Mouse (Mus musculus) thymus, postnatal 36 days (tissue): Measurements from ENCODE around the gene Dis3l2.
A peak's percentile ranks its signal among the peaks of the same experiment; 100 is the strongest.

ENCODE experiments used
- DNase-seq, 2 experiments: peaks; one replicate each; pipeline ENCODE4 v3.0.0; 2022; ENCODE audit warnings: mixed read lengths in 2 of 2

Gene Dis3l2

DNA sequence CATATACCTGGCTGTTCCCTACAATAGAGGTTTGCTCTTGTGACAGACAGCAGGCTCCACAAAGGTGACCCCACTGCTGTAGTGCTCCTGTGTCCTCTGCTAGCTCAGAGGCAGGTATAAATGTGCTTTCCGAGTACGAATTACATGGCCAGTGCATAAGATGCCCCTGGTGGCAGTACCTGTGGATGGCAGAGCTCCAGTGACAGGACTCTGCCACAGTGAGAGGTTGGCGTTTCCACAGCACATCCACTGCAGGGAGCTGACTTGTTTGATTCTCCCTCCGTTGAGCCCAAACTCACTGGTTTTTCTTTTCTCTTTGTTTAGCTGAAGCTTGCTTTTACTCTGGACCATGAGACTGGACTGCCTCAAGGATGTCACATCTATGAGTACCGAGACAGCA is 317.1 kb downstream of the Dis3l2 start:
- DNase-seq: no peak

GRCm38 (mm10) chr1:87021584-87021983 is 318.0 kb downstream of the Dis3l2 start:
- no peak for DNase-seq

DNA sequence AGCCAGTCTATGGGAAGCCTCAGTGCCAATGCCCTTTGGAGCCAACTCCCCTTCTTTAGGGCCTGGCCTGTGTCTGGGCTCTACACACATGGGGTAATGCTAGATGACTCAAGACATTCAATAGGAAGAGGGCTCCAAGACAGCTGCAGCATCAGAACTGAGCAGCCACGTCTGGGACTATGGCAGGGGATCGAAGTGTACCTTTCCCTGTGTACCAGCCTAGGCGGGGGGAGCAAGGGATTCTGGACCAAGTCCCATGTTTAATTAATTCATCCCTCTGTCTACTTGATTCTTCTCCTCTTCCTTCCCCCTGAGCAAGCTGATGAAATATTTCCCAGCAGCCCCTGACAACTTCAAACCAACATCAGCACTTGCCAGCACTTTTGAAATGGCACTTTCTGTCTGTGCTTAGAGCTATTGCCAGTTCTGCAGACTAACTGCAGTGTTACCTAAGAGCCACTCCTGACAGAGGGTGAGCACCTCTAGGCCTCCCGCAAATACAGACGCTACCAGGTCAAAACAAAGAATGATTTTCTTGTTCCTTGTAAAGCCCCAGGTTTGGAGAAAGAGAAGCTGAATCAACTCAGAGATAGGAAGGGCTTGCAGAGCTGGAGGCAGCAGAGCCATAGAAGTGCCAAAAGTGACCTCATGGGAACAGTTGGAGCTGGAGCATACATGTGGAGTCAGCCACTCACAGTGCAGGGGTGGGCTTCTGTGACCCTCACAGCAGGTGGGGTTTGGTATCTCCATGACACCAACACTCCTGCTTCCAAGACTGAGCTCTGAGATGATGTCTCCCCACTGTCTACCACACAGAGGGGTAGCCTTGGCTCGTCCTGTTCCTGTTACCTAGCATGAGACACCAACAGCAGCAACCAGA is 319.9 kb downstream of the Dis3l2 start:
- DNase-seq: no peak

DNA sequence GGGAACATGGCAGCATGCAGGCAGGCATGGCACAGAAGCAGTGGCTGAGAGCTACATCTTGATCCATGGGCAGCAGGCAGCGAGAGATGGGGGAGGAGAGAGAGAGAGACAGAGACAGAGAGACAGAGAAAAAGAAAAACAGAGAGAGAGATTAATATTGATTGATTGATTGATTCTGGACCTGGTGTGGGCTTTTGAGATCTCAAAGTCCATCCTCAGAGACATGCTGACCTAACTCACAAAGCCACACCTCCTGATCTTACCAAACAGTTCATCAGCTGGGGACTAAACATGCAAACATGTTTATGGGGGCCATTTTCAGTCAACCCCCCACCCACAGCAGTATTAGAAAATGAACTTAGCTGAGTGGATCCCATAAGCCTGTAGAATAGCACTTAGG is 321.4 kb downstream of the Dis3l2 start:
- DNase-seq: no peak

DNA sequence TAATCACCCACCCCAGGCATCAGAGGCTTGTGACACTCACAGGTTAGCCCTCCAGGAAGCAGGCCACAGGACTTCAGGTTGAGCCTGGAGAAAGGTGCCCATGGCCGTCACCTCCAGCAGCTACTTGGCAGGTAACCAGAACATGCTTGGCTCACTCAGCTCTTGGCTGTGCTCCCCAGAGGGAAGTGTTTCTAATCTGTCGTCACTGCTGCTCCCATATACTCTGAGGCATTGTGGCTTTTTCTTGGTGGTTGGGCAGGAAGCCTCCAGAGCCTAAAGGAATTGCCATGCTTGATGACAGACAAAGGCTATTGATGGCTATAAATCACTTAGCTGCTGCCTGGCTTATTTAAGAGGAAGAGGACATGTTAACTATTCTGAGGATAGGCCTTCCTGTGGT is 325.2 kb downstream of the Dis3l2 start:
- no peak for DNase-seq

DNA sequence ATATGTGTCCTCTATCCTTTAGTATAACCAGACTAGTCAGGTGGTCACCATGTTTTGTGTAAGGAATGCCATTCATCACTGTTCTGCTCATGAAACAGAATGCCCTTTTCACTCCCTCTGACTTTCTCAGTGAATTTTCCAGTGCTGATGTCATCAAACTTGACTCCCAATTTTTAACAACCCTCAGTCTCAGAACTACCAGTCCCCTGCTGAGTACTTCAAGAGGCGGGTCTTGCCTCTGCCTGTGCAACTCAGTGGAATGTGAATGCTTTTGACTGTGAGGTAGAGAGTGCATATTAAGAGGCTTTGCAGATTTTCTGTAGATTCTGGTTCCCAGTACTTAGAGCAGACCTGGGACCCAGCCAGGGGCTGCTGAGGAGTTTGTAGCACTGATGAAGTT is 327.0 kb downstream of the Dis3l2 start:
- DNase-seq: no peak

- DNase-seq: no peak
These were observed 328.9 kb downstream of the Dis3l2 start for GRCm38 (mm10) chr1:87032466-87032865.

- no peak for DNase-seq
These were observed 332.0 kb downstream of the Dis3l2 start for GRCm38 (mm10) chr1:87035532-87036161.

DNA sequence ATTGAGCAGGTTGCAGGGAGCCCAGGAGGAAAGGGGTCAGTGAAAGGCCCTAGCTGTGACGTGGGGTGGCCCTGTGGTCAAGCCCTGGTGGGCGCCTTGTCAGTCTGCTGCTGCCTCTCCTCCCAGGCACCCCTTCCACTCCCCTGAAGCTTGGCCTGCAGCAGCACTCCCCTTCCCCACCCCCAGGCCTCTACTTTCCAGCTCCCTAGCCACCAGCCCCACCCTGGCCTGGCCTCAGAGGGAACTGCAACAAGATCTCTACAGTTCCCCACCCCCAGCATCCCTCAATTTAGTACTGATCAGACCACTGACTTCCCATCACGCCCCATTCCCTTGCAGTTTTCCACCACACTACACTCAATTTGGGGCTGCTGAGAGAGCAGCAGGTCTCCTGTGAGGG is 332.7 kb downstream of the Dis3l2 start:
- no peak for DNase-seq

DNA sequence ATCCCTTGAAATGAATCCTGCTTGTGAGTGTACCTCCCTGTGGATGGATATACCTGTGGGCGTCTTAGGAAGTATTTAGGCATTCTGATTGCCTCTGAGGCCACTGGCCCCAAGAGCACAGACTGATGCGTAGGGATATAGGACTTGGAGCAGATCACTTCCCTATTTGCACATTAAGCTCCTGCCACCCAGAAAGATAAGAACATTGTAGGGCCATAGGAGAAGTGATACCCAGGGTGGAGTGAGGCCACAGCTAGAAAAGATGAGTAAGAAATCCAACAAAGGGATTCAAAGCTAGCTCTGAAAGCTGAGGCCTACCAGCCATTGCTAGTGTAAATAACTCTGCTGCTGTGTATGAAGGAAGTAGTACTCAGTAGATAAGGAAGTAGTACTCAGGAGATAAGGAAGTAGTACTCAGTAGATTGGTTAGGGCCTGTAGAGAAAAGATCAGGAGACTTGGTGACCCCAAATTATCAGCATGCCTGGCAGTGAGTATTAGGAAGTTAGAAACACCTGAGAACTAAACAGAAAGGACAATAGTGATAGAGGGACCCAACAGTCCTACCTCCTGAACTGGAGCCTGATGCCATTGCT is 335.0 kb downstream of the Dis3l2 start:
- no peak for DNase-seq

- DNase-seq: peak; percentile 55 to 70
These were observed 337.5 kb downstream of the Dis3l2 start for GRCm38 (mm10) chr1:87041119-87041518.

GRCm38 (mm10) chr1:87041814-87042438 is 338.3 kb downstream of the Dis3l2 start:
- peak; percentile 58 to 63 for DNase-seq

DNA sequence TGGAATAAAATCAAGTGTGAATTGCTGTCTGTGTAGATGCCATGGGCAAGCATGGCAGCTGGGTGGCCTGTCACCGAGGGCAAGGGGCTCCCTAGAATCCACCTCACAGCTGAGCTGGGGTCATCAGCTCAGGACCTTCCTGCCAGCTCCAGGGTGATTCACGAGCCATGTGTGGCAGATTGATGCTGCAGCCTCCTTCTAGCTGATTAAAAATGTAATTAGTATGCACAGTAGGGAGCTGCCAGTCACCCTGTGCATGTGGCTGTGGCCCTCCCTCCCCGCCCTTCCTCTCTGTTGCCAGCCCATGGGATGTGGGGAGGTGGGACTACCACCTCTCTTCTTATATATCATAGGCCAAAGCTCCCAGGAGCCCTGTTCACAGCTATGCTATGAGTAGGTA is 346.5 kb downstream of the Dis3l2 start:
- no peak for DNase-seq

DNA sequence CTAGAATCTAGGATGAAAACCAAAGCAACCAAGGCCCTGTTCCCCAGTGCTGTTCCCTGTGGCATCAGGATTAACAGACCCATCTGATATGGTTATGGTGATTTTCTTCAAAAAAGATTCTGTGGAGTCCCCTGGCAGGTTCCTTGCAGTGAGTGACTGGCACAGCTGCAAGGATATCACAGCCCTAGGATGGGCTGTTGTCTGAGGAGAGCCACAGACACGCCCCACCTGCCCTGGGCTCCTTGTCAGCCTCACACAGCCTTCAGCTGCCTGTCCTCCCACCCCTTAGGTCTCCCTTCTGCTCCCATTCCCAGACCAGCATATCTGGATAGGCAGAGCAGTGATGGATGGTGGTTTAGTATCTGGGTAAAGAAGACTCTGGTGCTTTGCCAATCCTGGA is 347.1 kb downstream of the Dis3l2 start:
- DNase-seq: no peak

DNA sequence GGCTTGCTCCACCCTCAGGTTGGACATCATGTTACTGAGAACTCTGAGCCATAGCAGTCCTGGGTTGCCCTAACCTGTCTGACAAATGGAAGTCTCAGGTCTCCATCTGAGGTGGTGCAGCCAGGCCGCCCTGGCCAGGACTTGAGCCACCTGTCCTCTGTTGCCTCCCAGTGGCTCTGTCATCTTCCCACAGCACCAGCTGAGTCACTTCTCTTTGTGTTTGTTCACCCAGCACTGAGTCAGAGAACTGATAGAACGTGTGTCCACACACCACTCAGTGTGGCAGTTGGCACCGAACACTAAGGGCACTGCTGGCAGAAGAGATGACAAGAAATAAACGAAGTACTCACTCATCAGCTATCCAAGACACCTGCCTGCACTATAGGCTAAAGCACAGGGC is 347.8 kb downstream of the Dis3l2 start:
- DNase-seq: no peak

DNA sequence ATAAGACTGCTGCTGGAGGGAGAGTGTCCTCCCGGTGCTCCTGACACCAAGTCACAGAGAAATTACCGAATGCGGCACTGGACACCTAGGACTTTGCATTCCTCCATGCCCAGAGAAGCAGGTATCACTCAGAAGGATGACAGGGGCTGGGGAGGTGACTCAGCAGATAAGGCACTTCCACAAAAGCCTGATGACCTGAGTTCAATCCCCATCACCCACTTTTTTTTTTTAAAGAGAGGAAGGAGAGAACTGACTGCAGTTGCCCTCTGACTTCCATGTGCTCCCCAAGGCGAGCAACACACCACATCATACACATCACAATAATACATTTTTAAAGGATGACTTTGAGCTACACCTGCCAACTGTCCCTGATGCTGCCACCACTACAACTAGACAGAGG is 353.5 kb downstream of the Dis3l2 start:
- no peak for DNase-seq

GRCm38 (mm10) chr1:87059042-87059665 is 355.5 kb downstream of the Dis3l2 start:
- no peak for DNase-seq

DNA sequence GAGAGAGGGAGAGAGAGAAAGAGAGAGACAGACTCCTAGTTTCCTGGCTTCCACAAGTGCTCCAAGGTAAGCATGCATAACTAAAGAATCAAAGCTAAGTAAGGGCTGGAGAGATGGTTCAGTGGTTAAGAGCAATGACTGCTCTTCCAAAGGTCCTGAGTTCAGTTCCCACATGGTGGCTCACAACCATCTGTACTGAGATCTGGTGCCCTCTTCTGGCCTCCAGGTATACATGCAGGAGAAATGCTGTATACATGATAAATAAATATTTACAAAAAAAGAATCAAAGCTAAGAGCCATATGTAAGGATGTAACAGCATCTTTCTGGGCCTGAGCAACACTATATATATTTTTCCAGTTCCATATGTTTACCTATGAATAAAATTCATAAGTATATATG is 357.3 kb downstream of the Dis3l2 start:
- no peak for DNase-seq

GRCm38 (mm10) chr1:87070720-87071119 is 367.1 kb downstream of the Dis3l2 start:
- peak; percentile 43 to 46 for DNase-seq

DNA sequence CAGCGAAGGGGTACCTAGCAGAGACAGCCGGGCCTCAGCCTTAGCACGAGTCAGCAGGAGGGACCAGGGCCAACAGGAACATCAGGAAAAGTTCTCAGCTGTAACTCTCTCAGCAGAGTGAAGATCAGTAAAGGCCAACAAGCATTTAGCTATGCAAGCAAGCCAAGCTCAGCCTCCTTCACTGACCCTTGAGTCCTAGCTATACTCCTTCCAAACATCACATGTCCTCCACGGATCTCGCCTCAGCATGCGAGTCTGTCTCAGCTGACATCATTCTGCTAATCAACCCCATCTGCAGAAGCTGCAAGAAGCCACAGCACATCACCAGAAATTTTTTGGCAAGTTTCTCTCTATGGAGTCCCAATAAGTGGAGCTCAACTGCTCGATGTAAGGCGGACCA is 370.2 kb downstream of the Dis3l2 start:
- no peak for DNase-seq

DNA sequence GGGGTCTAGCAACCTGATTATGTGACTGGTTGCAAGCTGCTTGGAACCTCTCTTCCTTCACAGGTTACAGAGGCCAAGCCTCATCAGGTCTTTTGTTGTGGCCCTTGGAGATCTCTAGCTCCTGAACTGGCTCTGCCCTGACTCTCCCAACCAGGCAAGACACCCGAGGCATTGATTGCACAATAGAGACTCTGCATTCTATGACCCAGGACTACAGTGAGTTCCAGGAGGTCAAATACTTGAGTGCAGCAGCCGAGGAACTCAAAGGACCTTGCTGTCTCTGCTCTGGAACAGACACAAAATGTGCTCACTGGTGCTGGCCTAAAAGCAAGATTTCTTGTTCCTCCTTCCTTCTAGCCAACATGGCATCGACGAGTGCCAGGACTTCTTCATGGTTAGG is 382.6 kb downstream of the Dis3l2 start:
- DNase-seq: no peak

- DNase-seq: no peak
These were observed 383.4 kb downstream of the Dis3l2 start for GRCm38 (mm10) chr1:87086964-87087363.

- no peak for DNase-seq
These were observed 385.6 kb downstream of the Dis3l2 start for GRCm38 (mm10) chr1:87089251-87089650.
